In the genomic region with DNA sequence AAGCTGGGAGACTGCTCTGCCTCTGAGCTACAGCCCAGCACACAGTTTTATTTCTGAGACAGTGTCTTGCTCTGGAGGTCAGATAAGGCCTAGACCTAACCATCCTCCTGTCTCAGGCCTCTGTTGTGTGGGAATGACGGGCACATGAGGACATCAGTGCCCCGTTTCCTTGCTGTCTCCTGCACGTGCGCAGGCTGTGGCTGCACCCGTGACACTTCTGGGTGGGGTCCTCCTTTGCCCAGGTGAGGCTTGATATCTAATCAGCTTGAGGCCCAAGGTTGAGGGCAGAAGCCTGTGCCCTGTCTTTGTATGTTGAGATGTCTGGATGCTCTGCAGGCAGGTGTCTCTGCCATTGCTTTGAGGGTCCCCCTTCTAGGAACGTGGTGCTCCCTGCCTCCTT, we compare ENCODE assay signal across 26 mouse cellular contexts. TPM values are rescaled to one million over a fixed set of nuclear protein-coding genes. Genes with fewer than 3 reads are reported as not detected.
DNase-seq lines count a peak whose midpoint lies in the region; ATAC-seq and TF ChIP-seq lines count a peak whose summit lies in the region.
"Had no signal": no experiment of that assay in that cellular context is flagged by ENCODE, and none has a peak within 500 bp of the region (broad histone marks: within the 10 kb centered on the region; RNA-seq: fewer than 3 reads in every experiment).

No protein-coding gene starts in this region.

- no peak overlapping the region for H3K4me2 ChIP-seq in kidney, embryonic 15.5 days
- no peak overlapping the region for H3K4me2 ChIP-seq in kidney, embryonic 14.5 days (replicated peaks; ENCODE audit: low read depth, low read length)

- TF ChIP-seq POLR2A in testis, adult 2 months (IDR thresholded peaks at IDR 0.05; ENCODE audit: control insufficient read depth, low read depth, low read length) = no peak
- TF ChIP-seq POLR2A in small intestine, adult 2 months (IDR thresholded peaks at IDR 0.05; ENCODE audit: low read depth, low read length) = no peak; the same call in 1 of the 2 replicates
- TF ChIP-seq POLR2A in thymus, adult 2 months (IDR thresholded peaks at IDR 0.05; ENCODE audit: control insufficient read depth, extremely low read depth, insufficient read depth, low read length, poor library complexity) = no peak

- H3K4me3 ChIP-seq in kidney, embryonic 15.5 days (replicated peaks) = no peak overlapping the region
- no peak overlapping the region for H3K4me3 ChIP-seq in kidney, embryonic 14.5 days (ENCODE audit: low read length)
- H3K4me3 ChIP-seq in testis, adult 2 months (ENCODE audit: control insufficient read depth, low read depth, low read length) = peak overlapping the region; percentile 85
- peak overlapping the region; percentile 65 for H3K4me3 ChIP-seq in small intestine, adult 2 months (ENCODE audit: low read depth, low read length)
- H3K4me3 ChIP-seq in thymus, adult 2 months (ENCODE audit: control insufficient read depth, insufficient read depth, low read length) = no peak overlapping the region
- H3K4me3 ChIP-seq: forebrain, embryonic 15.5 days; limb, embryonic 15.5 days; midbrain, embryonic 12.5 days; neural tube, embryonic 12.5 days had no signal

- peaks cover 44% of the 10 kb centered on the region for H3K4me1 ChIP-seq in kidney, embryonic 15.5 days
- H3K4me1 ChIP-seq in kidney, embryonic 14.5 days (ENCODE audit: control insufficient read depth, insufficient read depth, low read length) = peaks cover 17% of the 10 kb centered on the region
- H3K4me1 ChIP-seq in testis, adult 2 months (ENCODE audit: control insufficient read depth, insufficient read depth, low read length) = peaks cover 32% of the 10 kb centered on the region
- peaks cover 27% of the 10 kb centered on the region for H3K4me1 ChIP-seq in small intestine, adult 2 months (ENCODE audit: control insufficient read depth, insufficient read depth, insufficient read length, low read length)
- peaks cover 27% of the 10 kb centered on the region for H3K4me1 ChIP-seq in thymus, adult 2 months (replicated peaks; ENCODE audit: control insufficient read depth, insufficient read depth, low read length)

- H3K36me3 ChIP-seq in kidney, embryonic 15.5 days = peaks cover 23% of the 10 kb centered on the region
- peaks cover 21% of the 10 kb centered on the region for H3K36me3 ChIP-seq in kidney, embryonic 14.5 days (ENCODE audit: control insufficient read depth, insufficient read depth, low read length)
- no peaks in the 10 kb centered on the region for H3K36me3 ChIP-seq in testis, adult 2 months (ENCODE audit: control insufficient read depth, insufficient read depth, low read length)
- H3K36me3 ChIP-seq in small intestine, adult 2 months (ENCODE audit: control insufficient read depth, insufficient read depth, low read length) = peaks cover 39% of the 10 kb centered on the region
- H3K36me3 ChIP-seq in thymus, adult 2 months (ENCODE audit: control insufficient read depth, insufficient read depth, low read length) = peaks cover 7% of the 10 kb centered on the region

- no peak for DNase-seq in testis, postnatal 14 days (ENCODE audit: low spot score)
- no peak for DNase-seq in thymus, adult 2 months
- no peak for DNase-seq in gastrocnemius, postnatal 25 days
- DNase-seq: adrenal gland, adult 2 months; B cell, adult 2 months; cerebellum, adult 11 months; cerebellum, adult 9-11 months; heart, adult 11 months; heart, postnatal 14 days; layer of hippocampus, adult 9-11 months; lung, postnatal 4 days; right cerebral cortex, postnatal 14 days had no signal

- H3K9me3 ChIP-seq in kidney, embryonic 15.5 days (replicated peaks) = no peaks in the 10 kb centered on the region
- no peaks in the 10 kb centered on the region for H3K9me3 ChIP-seq in kidney, embryonic 14.5 days (ENCODE audit: control insufficient read depth, low read length)
- H3K9me3 ChIP-seq: embryonic facial prominence, embryonic 12.5 days; forebrain, embryonic 15.5 days; G1E; heart, embryonic 12.5 days; limb, embryonic 15.5 days; midbrain, embryonic 12.5 days; neural tube, embryonic 12.5 days had no signal

- ATAC-seq in kidney, embryonic 15.5 days (replicated peaks; ENCODE audit: low FRiP score) = no peak
- no peak for ATAC-seq in kidney, embryonic 14.5 days (ENCODE audit: low FRiP score, low TSS enrichment)
- ATAC-seq: forebrain, embryonic 15.5 days; Patski had no signal

- no peak for TF ChIP-seq CTCF in testis, adult 2 months (IDR thresholded peaks at IDR 0.05; ENCODE audit: control insufficient read depth, insufficient read depth, insufficient replicate concordance, low read depth, low read length)
- TF ChIP-seq CTCF in small intestine, adult 2 months (IDR thresholded peaks at IDR 0.05; ENCODE audit: extremely low read depth, insufficient read length, insufficient replicate concordance, low read depth, low read length) = no peak
- no peak for TF ChIP-seq CTCF in thymus, adult 2 months (IDR thresholded peaks at IDR 0.05; ENCODE audit: borderline replicate concordance, control insufficient read depth, extremely low read depth, insufficient read depth, low read length, poor library complexity)

- WGBS in kidney, embryonic 15.5 days = 88% methylated on average over 6 of the region's 6 CpGs
- 84% methylated on average over 6 of the region's 6 CpGs for WGBS in kidney, embryonic 14.5 days
- 38% methylated on average over 6 of the region's 6 CpGs for WGBS in small intestine, adult 2 months
- WGBS in thymus, adult 2 months = 89% methylated on average over 6 of the region's 6 CpGs

- H3K9ac ChIP-seq in kidney, embryonic 15.5 days = no peak overlapping the region
- H3K9ac ChIP-seq in kidney, embryonic 14.5 days (ENCODE audit: low read depth, low read length) = no peak overlapping the region
- H3K9ac ChIP-seq: forebrain, embryonic 15.5 days; limb, embryonic 15.5 days had no signal

- H3K27ac ChIP-seq in kidney, embryonic 15.5 days = peak overlapping the region; percentile 76; the same call in 1 of the 2 replicates
- H3K27ac ChIP-seq in kidney, embryonic 14.5 days (ENCODE audit: low read depth, low read length) = no peak overlapping the region
- peak overlapping the region; percentile 27 for H3K27ac ChIP-seq in testis, adult 2 months (ENCODE audit: control insufficient read depth, insufficient read depth, low read depth, low read length)
- H3K27ac ChIP-seq in small intestine, adult 2 months (ENCODE audit: insufficient read depth, low read depth, low read length) = peak overlapping the region; percentile 100
- H3K27ac ChIP-seq in thymus, adult 2 months (ENCODE audit: control insufficient read depth, insufficient read depth, low read length) = no peak overlapping the region
- H3K27ac ChIP-seq: embryonic facial prominence, embryonic 12.5 days; forebrain, embryonic 15.5 days; midbrain, embryonic 12.5 days; neural tube, embryonic 12.5 days had no signal

- no peaks in the 10 kb centered on the region for H3K27me3 ChIP-seq in kidney, embryonic 15.5 days
- H3K27me3 ChIP-seq in kidney, embryonic 14.5 days (ENCODE audit: control insufficient read depth, insufficient read depth, low read length) = no peaks in the 10 kb centered on the region
- no peaks in the 10 kb centered on the region for H3K27me3 ChIP-seq in testis, adult 2 months (ENCODE audit: control insufficient read depth, insufficient read depth, low read length)
- H3K27me3 ChIP-seq in small intestine, adult 2 months (ENCODE audit: control insufficient read depth, insufficient read depth, low read length) = no peaks in the 10 kb centered on the region
- no peaks in the 10 kb centered on the region for H3K27me3 ChIP-seq in thymus, adult 2 months (ENCODE audit: control insufficient read depth, insufficient read depth, low read length)
- H3K27me3 ChIP-seq: CH12.LX; embryonic facial prominence, embryonic 12.5 days; forebrain, embryonic 15.5 days; heart, embryonic 12.5 days; limb, embryonic 15.5 days; neural tube, embryonic 12.5 days; Patski had no signal

RNA-seq across cellular contexts. Expression of a gene that starts 0.6 kb away (rescaled TPM):
- 26.0 and 29.4 TPM in 2 replicates for polyA plus RNA-seq in kidney, embryonic 15.5 days (2015; fragmentation: Nextera tagmentation; extraction: Ambion mirVana)
- polyA plus RNA-seq in kidney, embryonic 14.5 days (2014; fragmentation: Nextera tagmentation; extraction: Ambion mirVana) = 14.9 and 16.4 TPM in 2 replicates
- polyA plus RNA-seq in testis, adult 2 months (2012; rRNA removed) = 3,568 and 3,612 TPM in 2 replicates
- 2,702 and 6,898 TPM in 2 replicates for polyA plus RNA-seq in small intestine, adult 2 months (2012; rRNA removed)
- polyA plus RNA-seq in thymus, adult 2 months (2012; rRNA removed) = 49.7 and 51.1 TPM in 2 replicates
- under 1 TPM in 1 of 2 experiments, not detected in 1; 0.67 TPM for total RNA-seq in gastrocnemius, postnatal 25 days (2021)
- total RNA-seq: gastrocnemius, adult 8-10 months had no signal

RNA-seq across cellular contexts. Expression of a gene that starts 3.5 kb away (rescaled TPM):
- 1.6 and 2.1 TPM in 2 replicates for polyA plus RNA-seq in kidney, embryonic 15.5 days (2015; fragmentation: Nextera tagmentation; extraction: Ambion mirVana)
- 0.61 and 1.5 TPM in 2 replicates for polyA plus RNA-seq in kidney, embryonic 14.5 days (2014; fragmentation: Nextera tagmentation; extraction: Ambion mirVana)
- polyA plus RNA-seq in testis, adult 2 months (2012; rRNA removed) = 0.65 TPM in 1 of 2 replicates, not detected in the other
- 2.9 and 5.0 TPM in 2 replicates for polyA plus RNA-seq in small intestine, adult 2 months (2012; rRNA removed)
- 7.5 and 8.4 TPM in 2 replicates for polyA plus RNA-seq in thymus, adult 2 months (2012; rRNA removed)
- under 1 TPM in 1 of 2 experiments, not detected in 1; 0.59 TPM for total RNA-seq in gastrocnemius, postnatal 25 days (2021)

RNA-seq across cellular contexts. Expression of a gene that starts 8.0 kb away (rescaled TPM):
- polyA plus RNA-seq in kidney, embryonic 15.5 days (2015; fragmentation: Nextera tagmentation; extraction: Ambion mirVana) = 2.5 and 4.1 TPM in 2 replicates
- polyA plus RNA-seq in kidney, embryonic 14.5 days (2014; fragmentation: Nextera tagmentation; extraction: Ambion mirVana) = 3.5 and 3.8 TPM in 2 replicates
- polyA plus RNA-seq in testis, adult 2 months (2012; rRNA removed) = 1.2 and 1.6 TPM in 2 replicates
- 1.8 and 4.8 TPM in 2 replicates for polyA plus RNA-seq in small intestine, adult 2 months (2012; rRNA removed)
- 4.1 and 5.3 TPM in 2 replicates for polyA plus RNA-seq in thymus, adult 2 months (2012; rRNA removed)
- total RNA-seq in gastrocnemius, postnatal 25 days (2021) = 1 to 10 TPM in 1 of 2 experiments, under 1 TPM in 1; 0.78 to 1.0 TPM

RNA-seq across cellular contexts. Expression of a gene that starts 8.0 kb away (rescaled TPM):
- 79.7 and 82.2 TPM in 2 replicates for polyA plus RNA-seq in kidney, embryonic 15.5 days (2015; fragmentation: Nextera tagmentation; extraction: Ambion mirVana)
- polyA plus RNA-seq in kidney, embryonic 14.5 days (2014; fragmentation: Nextera tagmentation; extraction: Ambion mirVana) = 59.2 and 73.9 TPM in 2 replicates
- polyA plus RNA-seq in testis, adult 2 months (2012; rRNA removed) = 38.5 and 46.3 TPM in 2 replicates
- polyA plus RNA-seq in small intestine, adult 2 months (2012; rRNA removed) = 86.8 and 113 TPM in 2 replicates
- 119 and 123 TPM in 2 replicates for polyA plus RNA-seq in thymus, adult 2 months (2012; rRNA removed)
- total RNA-seq in gastrocnemius, postnatal 25 days (2021) = 10 to 100 TPM; 41.1 to 41.2 TPM

RNA-seq across cellular contexts. Expression of a gene that starts 14.0 kb away (rescaled TPM):
- 105 and 114 TPM in 2 replicates for polyA plus RNA-seq in kidney, embryonic 15.5 days (2015; fragmentation: Nextera tagmentation; extraction: Ambion mirVana)
- 101 and 108 TPM in 2 replicates for polyA plus RNA-seq in kidney, embryonic 14.5 days (2014; fragmentation: Nextera tagmentation; extraction: Ambion mirVana)
- 161 and 178 TPM in 2 replicates for polyA plus RNA-seq in testis, adult 2 months (2012; rRNA removed)
- 70.5 and 132 TPM in 2 replicates for polyA plus RNA-seq in small intestine, adult 2 months (2012; rRNA removed)
- 181 and 201 TPM in 2 replicates for polyA plus RNA-seq in thymus, adult 2 months (2012; rRNA removed)
- total RNA-seq in gastrocnemius, postnatal 25 days (2021) = 10 to 100 TPM; 13.5 to 14.0 TPM

Comparison
In these comparisons a context has a peak if more than half of its experiments do, and no peak if none do; other contexts are left out.
1. H3K27ac ChIP-seq: peak in kidney, embryonic 15.5 days (single experiment), testis, adult 2 months (single experiment) and small intestine, adult 2 months (single experiment); none in kidney, embryonic 14.5 days (single experiment) and thymus, adult 2 months (single experiment).
2. H3K4me3 ChIP-seq: peak in testis, adult 2 months (single experiment) and small intestine, adult 2 months (single experiment); none in kidney, embryonic 15.5 days (single experiment), kidney, embryonic 14.5 days (single experiment) and thymus, adult 2 months (single experiment).
3. RNA of a gene that starts 0.6 kb away (polyA plus RNA-seq): 2,702 to 6,898 TPM in small intestine, adult 2 months and 3,568 to 3,612 TPM in testis, adult 2 months; 49.7 to 51.1 TPM in thymus, adult 2 months, 26.0 to 29.4 TPM in kidney, embryonic 15.5 days and 14.9 to 16.4 TPM in kidney, embryonic 14.5 days; every median in the first group is over 10 times any median in the second.